Mouse (Mus musculus): Measurements from ENCODE around the gene Mab21l1.

Mab21l1 gene

DNA sequence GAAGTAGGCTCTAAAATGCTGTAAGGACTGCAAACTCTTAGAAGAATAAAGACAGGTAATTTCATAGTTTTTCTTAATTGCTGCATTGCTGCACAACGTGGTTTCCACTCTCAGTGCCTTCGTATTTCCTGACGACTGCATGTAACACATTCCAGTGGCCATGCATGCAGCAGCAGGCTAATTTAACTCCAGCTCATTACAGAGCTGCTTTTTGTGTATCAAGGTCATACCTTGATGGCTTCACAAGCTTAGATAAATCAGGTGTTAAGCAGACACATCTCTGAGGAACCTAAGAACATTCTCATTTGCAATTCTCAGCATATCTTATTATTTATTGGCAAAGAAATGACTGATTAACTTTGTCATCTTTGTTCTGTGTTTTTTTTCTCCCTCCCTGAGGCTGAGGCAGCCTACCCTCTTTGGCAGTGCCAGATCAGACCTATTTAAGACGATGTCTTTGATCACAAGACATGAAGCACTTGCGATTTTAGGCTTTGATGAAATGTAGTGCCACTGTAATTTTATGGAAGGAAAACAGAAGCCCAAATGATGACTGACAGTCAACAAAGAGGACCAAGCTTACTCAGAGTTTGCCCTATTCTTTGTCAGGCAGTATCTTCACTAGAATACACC lies 32.8 kb downstream of the Mab21l1 start:
- no peak for DNase-seq (ENCODE audit: low spot score)

GRCm38 (mm10) chr3:55816096-55816495 lies 33.8 kb downstream of the Mab21l1 start:
- DNase-seq (ENCODE audit: low spot score) = no peak

- no peak for DNase-seq (ENCODE audit: low spot score)
Observed at GRCm38 (mm10) chr3:55816638-55817375, 34.5 kb downstream of the Mab21l1 start.

DNA sequence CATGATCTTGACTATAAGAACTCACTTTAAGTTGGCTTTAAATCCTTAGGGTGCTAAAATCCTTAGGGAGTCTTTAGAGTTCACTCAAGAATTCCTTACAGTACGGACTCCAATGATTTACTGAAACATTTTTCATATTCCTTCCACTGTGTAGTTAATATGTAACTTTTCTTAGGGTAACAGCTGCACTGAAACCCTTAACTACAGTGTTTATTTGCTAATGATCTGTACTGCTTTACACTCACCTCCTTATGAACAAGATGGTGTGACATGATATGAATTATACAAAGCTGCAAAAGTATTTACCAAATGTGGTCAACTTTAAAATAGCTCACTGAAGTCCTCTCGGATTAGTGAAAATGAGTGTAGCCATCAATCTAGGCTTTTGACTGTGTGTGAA lies 35.8 kb downstream of the Mab21l1 start:
- DNase-seq (ENCODE audit: low spot score) = no peak

GRCm38 (mm10) chr3:55819598-55819997 lies 37.3 kb downstream of the Mab21l1 start:
- no peak for DNase-seq (ENCODE audit: low spot score)

- DNase-seq (ENCODE audit: low spot score) = no peak
Observed at GRCm38 (mm10) chr3:55824864-55825263, 42.6 kb downstream of the Mab21l1 start.

DNA sequence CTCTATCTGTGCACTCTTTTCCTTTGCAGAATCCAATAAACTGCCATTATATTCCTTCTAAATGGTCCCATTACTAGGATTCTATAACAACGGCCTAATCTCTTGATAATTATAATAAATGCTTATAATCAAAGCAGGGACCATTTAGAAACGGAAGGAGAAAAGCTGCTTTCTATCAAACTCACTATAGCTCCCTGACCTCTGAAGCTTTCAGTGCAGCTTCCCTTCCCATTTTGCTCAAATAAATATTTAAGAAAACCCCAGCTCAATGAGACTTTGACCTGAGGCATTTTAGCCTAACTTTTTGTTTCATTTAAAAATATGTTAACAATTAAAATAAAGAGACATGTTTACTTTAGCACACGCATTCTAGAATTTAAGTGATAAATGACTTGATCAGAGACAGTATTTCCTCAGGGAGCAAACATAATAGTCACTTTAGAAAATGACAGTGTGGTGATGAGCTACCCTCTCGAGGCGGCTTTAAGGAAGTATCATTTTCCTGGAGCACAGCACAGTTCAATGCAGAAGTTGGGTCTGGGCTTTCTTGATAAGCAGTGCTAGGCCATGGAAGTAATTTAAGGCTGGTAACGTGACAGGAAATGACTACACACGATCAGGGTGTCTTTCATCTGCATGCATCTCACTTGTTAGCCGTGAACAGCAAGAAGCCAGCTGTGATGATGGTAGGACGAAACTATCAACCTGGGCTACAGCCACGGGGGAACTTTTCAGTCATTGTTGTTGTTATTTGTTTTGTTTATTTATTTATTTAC lies 46.4 kb downstream of the Mab21l1 start:
- DNase-seq (ENCODE audit: low spot score) = no peak

- DNase-seq (ENCODE audit: low spot score) = no peak
Observed at GRCm38 (mm10) chr3:55830226-55830625, 47.9 kb downstream of the Mab21l1 start.
